Mouse (Mus musculus) cerebellum, adult 2 months (tissue): Measurements from ENCODE around the gene Gm42417.

Experiments
- CTCF ChIP-seq: fragments of 200-500 bp; IDR thresholded peaks from 2 replicates; pipeline ENCODE4 v1.5.1; 2011; ENCODE audit warnings: low read depth, mild to moderate bottlenecking, control low read depth, low read length, moderate library complexity, borderline replicate concordance; ENCODE audit not compliant: insufficient read depth
- POLR2A ChIP-seq: fragments of 200-500 bp; IDR thresholded peaks from 2 replicates; pipeline ENCODE4 v1.6.1; 2011; ENCODE audit warnings: low read length, control low read depth, borderline replicate concordance; ENCODE audit not compliant: insufficient read depth

DNA sequence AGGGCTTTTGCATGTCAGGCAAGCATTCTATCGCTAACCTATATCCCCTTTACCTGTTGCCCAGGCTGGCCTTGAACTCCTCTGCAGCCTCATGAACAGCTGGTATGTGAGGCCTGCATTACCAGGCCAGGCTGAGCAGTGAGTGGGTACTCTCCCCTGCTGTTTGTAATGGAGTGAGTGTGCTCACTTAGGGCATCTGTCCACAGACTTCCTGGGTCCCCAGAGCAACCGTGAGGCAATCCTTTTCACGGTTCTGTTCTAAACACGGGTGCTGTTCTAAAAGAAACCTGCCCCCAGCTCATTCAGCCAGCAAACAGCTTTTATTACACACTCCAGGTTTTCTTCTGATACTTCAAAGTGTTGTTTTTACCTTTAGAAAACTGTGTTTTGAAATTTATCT lies 502 bp downstream of the Gm42417 start:
- TF ChIP-seq CTCF (no peak), POLR2A (no peak)
